Mouse (Mus musculus) retina, postnatal 7 days (tissue): ENCODE measurements around the gene Gga1.
"Not testable (repeated sequence)": the region's sequence is repeated elsewhere in the genome, so short reads cannot be mapped to it uniquely, and the experiment has no call there.

Experiments used
- DNase-seq: peaks from one replicate; pipeline ENCODE4 v3.0.0-alpha.2; 2012; ENCODE audit warnings: low read depth, low spot score

The Gga1 gene

DNA sequence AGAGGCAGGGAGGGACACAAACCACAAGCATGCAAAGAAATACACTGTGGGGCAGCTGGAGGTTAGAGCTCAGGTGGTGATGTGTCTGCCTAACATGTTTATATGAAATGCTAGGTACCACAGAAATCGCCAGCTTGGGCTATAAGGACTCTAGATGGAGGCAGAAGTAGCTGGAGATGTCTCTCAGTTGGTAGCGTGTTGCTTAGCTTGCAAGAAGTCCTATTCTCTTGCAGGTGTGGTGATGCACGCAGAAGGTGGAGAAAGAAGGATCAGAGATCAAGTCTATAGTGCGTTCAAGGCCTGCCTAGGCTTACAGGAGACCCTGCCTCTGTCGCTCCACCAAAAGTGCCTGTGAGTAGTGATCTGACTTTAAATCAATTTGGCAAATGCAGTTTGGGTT is 1.5 kb upstream of the Gga1 start:
- no peak for DNase-seq

GRCm38 (mm10) chr15:78876258-78876696 is 713 bp upstream of the Gga1 start:
- DNase-seq = peak; percentile 41

DNA sequence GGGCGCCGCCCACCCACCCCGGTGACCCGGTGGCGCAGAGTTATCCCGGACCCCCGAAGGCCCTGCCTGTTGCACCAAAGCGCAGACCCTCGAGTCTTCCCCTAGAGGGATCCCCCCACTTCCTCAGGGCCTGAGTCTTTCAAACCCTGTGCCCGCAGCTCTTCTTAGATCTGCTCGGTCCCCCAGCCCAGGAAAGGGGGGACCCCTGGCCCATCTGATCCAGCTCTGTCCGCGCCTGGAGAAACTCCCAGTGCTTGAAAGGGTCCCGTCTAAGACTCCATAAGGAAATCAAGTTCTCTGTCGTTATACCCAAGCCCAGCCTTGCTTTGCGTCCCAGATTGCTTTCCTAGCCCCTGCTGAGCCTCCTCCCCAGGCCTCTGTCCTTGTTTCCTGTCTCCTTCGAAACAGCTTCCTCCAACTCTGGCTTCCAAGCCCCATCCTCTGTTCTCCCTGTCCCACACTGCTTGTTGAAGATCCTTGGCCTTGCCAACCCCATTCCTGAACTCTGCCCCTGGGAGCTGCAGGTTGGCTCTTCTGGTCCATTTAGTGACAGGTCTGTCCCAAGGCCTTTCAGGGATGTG is 910 bp downstream of the Gga1 start:
- DNase-seq = no peak

GRCm38 (mm10) chr15:78878792-78879516 is 2.0 kb downstream of the Gga1 start:
- not testable (repeated sequence) for DNase-seq

DNA sequence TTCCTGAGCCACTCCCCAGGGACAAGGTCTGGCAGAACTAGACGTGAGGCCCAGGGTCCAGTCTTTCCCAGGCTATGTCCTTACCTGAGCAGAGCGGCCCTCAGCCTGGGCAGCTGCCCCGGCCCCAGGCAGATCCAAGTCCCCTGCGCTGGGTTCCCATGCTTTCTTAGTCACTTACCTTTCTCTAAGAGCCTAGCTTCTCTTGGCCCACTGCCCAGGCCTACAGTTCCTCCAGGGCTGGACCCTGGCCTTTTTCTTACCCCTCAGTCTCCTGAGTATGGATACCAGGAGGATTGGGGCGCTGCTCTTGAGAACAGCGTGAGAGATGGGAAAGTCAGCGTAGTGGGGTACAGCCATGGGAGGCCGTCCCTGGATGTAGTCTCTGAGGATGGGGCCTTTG is 3.4 kb downstream of the Gga1 start:
- no peak for DNase-seq

DNA sequence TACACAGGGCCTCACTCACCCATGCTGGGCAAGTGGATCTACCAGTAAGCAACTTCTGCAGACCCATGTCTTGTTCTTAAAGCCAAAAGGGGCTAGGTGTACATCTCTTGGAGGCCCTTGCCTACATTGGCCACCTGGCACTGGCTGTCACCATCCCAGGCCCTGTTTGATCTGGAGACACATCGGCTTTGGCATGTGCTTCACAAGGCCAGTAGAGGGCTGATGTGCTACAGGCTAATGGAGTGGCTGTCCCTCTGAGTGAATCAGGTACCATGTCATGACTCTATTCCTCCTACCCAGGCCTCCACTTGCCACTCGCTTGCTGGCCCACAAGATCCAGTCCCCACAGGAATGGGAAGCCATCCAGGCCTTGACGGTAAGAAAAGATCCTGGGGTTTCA is 4.8 kb downstream of the Gga1 start:
- no peak for DNase-seq

DNA sequence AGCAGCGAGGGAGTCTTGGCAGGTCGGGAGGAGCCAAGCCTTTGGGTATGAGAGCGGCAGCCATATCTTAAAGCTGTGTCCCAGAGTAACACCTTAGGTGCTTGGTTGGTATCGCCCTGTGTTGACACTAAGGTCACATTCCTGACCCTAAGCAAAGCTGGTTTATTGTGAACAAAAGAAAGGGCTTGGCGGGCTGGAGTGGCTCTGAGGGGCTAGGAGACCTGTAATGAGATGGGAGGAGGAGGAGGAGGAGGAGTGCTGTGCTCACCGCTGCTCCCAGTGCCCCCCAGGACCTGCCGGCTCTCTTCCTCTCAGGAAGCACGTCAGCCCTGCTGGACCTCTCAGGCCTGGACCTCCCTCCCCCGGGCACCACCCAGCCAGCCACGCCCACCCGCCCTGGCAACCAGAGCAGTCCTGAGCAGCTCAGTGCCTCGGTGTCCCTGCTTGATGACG is 12.4 kb downstream of the Gga1 start:
- no peak for DNase-seq

DNA sequence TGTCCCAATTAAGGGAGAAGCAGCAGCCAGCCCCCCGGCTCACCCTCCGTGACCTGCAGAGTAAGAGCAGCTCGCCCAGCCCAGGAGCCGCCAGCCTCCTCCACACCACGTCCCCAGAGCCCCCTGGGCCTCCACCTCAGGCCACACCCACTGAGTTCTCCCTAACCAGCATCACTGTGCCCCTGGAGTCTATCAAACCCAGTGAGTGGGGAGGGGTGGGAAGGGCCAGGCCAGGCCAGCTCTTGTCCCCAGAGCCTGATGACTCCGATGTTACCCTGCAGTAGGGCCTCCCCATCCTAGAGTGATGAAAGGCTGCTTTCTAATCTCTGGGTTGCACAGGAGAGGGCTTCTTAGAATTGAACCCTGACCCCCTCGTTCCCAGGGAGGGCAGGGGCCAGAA is 15.4 kb downstream of the Gga1 start:
- no peak for DNase-seq

DNA sequence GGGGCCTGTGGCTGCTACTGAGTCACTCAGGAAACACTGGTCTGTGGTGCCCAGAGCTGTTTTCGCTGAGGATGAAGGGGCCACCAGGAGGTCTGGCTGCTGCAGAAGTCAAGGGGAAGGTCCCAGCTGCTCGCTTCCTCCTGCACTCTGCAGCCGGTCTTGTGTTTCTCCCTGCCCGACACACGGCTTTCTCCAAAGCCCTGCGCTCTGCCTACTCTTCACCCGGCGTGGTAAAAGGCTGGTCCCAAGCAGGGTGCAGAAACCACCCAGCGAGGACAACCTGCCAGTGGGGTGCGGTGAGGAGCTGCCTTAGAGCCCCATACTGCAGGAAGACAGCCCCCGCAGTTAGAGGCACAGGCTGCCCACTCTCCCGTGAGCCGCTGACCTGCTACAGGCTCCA is 17.7 kb downstream of the Gga1 start:
- DNase-seq = no peak

DNA sequence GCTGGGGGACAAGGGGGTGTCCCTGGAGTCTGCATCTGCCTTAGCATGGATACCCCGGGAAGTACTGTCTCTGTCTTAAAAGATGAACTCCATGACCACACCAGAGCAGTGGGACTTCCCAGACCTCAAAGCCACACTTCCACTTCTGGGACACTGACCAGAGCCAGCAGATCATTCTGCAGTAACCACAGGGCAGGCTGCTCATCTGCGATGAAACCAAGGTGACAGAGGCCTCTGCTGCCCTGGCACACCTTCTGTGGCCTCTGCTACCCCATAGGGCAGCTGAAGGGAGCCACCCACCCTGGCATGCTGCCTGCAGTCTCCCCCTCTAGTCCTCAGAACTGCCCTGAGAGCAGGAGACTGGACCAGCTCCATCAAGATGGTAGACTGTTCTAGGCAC is 18.8 kb downstream of the Gga1 start:
- no peak for DNase-seq

GRCm38 (mm10) chr15:78896149-78896548 is 19.2 kb downstream of the Gga1 start:
- no peak for DNase-seq

- no peak for DNase-seq
Observed at GRCm38 (mm10) chr15:78897488-78897887, 20.5 kb downstream of the Gga1 start.

DNA sequence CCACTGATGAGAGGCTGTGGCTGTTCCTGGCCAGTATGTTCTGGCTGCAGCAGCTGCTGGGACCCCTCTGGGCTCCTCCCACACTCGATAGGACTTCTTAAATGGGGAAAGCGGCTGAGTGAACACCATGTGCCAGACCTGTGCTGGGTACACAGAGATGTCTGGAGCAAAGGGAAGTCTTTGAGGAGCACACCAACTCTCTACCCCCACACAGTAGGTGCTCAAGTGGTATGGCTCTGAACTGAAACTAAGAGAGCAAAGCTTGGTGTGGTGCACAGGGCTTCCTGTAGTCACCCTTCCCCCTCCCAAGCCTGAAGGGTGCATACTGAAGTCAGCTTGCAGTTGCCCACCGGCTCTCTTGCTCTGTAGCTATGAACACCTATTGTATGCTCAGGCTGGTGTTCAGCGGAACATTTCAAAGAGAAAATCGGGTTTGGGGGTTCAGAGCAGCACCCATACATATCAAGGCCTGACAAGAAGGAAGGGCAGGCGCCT is 21.6 kb downstream of the Gga1 start:
- DNase-seq = no peak

- DNase-seq = no peak
Observed at GRCm38 (mm10) chr15:78899409-78899739, 22.4 kb downstream of the Gga1 start, which contains the start of gene Gm49510. Gm49510 (plus strand) TSS chr15:78899667.

GRCm38 (mm10) chr15:78899740-78900584 is 23.0 kb downstream of the Gga1 start, which contains the start of gene Sh3bp1:
Sh3bp1 (plus strand) TSS chr15:78899768.
- no peak for DNase-seq

- no peak for DNase-seq
Observed at GRCm38 (mm10) chr15:78900585-78901421, 23.8 kb downstream of the Gga1 start.

DNA sequence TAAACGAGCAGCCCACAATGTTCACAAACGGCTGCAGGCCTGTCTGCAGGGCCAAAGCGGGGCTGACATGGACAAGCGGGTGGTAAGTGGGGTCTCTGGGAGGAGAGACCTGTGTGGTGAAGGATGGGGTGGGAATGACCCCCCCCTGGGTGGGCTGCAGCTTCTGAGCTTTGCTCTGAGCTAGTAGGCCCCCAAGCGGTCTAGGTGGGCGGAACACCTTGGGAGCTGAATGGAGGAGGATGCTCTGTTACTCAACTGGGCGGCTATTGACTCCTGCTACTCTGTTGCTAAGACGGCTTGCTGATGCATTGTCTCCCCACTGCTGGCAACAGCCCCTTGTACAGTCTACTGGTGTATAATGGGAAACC is 24.4 kb downstream of the Gga1 start:
- no peak for DNase-seq

- DNase-seq = peak; percentile 72
Observed at GRCm38 (mm10) chr15:78903243-78903642, 26.3 kb downstream of the Gga1 start.

DNA sequence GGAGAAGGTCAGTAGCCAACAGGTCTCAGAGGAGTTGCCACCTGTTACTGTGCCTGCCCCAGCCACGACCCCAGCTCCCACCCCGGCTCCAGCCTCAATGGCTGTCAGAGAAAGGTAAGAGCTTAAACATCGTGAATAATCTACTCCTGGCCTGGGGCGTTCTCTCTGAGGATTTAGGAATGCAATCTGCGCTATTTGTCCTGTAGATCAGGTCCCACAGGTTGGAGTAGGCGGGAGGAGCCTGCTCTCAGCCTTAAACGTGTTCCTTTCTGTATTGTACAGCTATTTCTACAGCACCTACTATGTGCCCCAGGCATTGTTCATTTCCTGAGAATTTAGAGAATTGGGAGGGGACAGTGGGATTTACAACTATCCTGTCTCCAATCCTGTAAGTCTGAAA is 31.4 kb downstream of the Gga1 start:
- no peak for DNase-seq

- DNase-seq = no peak
Observed at GRCm38 (mm10) chr15:78908982-78909381, 32.0 kb downstream of the Gga1 start.

DNA sequence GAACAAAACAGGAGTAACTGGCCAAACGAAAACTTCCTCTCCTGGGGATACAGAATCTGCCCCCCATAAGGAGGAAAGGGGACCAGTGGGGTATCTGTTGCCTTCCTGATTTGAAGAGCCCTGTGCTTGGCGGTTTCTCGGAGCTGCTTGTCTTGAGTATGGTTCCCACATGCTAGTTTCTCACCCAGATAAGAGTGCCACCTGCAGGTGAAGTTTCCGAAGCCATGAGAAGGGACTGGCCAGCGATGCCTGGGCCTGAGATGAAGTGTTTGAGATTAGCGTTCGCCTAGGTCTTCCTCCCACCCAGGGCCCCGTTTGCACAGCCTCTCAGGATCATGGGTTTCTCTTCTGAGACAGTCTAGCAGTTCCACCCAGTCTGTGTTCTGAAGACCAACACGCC is 35.0 kb downstream of the Gga1 start:
- no peak for DNase-seq
